ENCODE assay signal across 7 mouse cellular contexts in genomic region chr3:90072294-90072693, GRCm38 (mm10). TPM values are rescaled to one million over a fixed set of nuclear protein-coding genes. Genes with fewer than 3 reads are reported as not detected.
A peak's percentile ranks its signal among the peaks of the same experiment; 100 is the strongest.
DNase-seq lines count a peak whose midpoint lies in the region; ATAC-seq and TF ChIP-seq lines count a peak whose summit lies in the region.

Gene Tpm3, plus strand, starts transcription at chr3:90072649.

- in situ Hi-C loops in CH12.LX (cut with MboI; ENCODE audit: low pct_ligation_motif_present, low pct_unique_long_range_greater_than_20kb, low sequenced_read_pairs), result loop anchor here (10.0 kb wide), 2 partner anchors 107 to 277 kb away; partner anchors contain the start of gene Atp8b2

- DNase-seq in CH12.LX (ENCODE audit: extremely low read depth) (peak; percentile 71), MEL (ENCODE audit: low read depth, low spot score) (no peak)
- no peak for DNase-seq in natural killer cell, adult 2 months (ENCODE audit: low spot score in 2 of 2)
- no peak for DNase-seq in spleen, postnatal 10 days (ENCODE audit: low spot score in 2 of 2)

- TF ChIP-seq RAD21 in CH12.LX (IDR thresholded peaks at IDR 0.05; ENCODE audit: low read depth, low read length) (no peak), MEL (IDR thresholded peaks at IDR 0.05; ENCODE audit: low read depth, low read length) (no peak)

- H3K9me3 ChIP-seq in CH12.LX (replicated peaks; ENCODE audit: low read length) (no peaks in the 10 kb centered on the region), MEL (replicated peaks; ENCODE audit: insufficient read depth, low read length) (no peaks in the 10 kb centered on the region)
- H3K9me3 ChIP-seq in forebrain, embryonic 15.5 days, result no peaks in the 10 kb centered on the region
- H3K9me3 ChIP-seq in hindbrain, embryonic 13.5 days, result no peaks in the 10 kb centered on the region
- no peaks in the 10 kb centered on the region for H3K9me3 ChIP-seq in liver, embryonic 15.5 days (replicated peaks)

- H3K4me3 ChIP-seq in CH12.LX (replicated peaks in 1 of 3; ENCODE audit: low read depth in 2 of 3, low read length in 2 of 3, poor library complexity in 1 of 3), result no peak within 1 kb of the TSS
- H3K4me3 ChIP-seq in MEL (ENCODE audit: control insufficient read depth in 1 of 2, insufficient read depth in 1 of 2, low read depth in 2 of 2, low read length in 2 of 2), result no peak within 1 kb of the TSS
- H3K4me3 ChIP-seq in forebrain, embryonic 15.5 days, result no peak within 1 kb of the TSS
- H3K4me3 ChIP-seq in hindbrain, embryonic 13.5 days, result no peak within 1 kb of the TSS
- H3K4me3 ChIP-seq in liver, embryonic 15.5 days (replicated peaks), result no peak within 1 kb of the TSS

- 76% methylated on average over 4 of the region's 4 CpGs for WGBS in forebrain, embryonic 15.5 days
- WGBS in hindbrain, embryonic 13.5 days, result 79% methylated on average over 4 of the region's 4 CpGs
- WGBS in liver, embryonic 15.5 days (ENCODE audit: insufficient replicate concordance), result 42% methylated on average over 4 of the region's 4 CpGs

- H3K27me3 ChIP-seq in CH12.LX (replicated peaks) (no peaks in the 10 kb centered on the region), MEL (ENCODE audit: control insufficient read depth in 1 of 2, insufficient read depth in 2 of 2, low read length in 2 of 2) (no peaks in the 10 kb centered on the region)
- H3K27me3 ChIP-seq in forebrain, embryonic 15.5 days, result no peaks in the 10 kb centered on the region
- no peaks in the 10 kb centered on the region for H3K27me3 ChIP-seq in hindbrain, embryonic 13.5 days
- peaks cover 4% of the 10 kb centered on the region; the same call in 1 of the 2 replicates for H3K27me3 ChIP-seq in liver, embryonic 15.5 days

- TF ChIP-seq POLR2A in CH12.LX (IDR thresholded peaks at IDR 0.05; ENCODE audit: low read depth, low read length), result no peak
- TF ChIP-seq POLR2A in MEL (IDR thresholded peaks at IDR 0.05; ENCODE audit: control insufficient read depth in 1 of 2, insufficient read depth in 1 of 2, low read depth in 1 of 2, low read length in 2 of 2, poor library complexity in 1 of 2), result no peak

- H3K4me1 ChIP-seq in CH12.LX (ENCODE audit: control insufficient read depth in 1 of 2, insufficient read depth in 2 of 2) (peaks cover 6 to 26% of the 10 kb centered on the region in 2 experiments), MEL (ENCODE audit: control insufficient read depth in 1 of 2, insufficient read depth in 2 of 2, low read length in 2 of 2) (peaks cover 0 to 7% of the 10 kb centered on the region in 2 experiments; a peak in 1 of 4 replicates)
- H3K4me1 ChIP-seq in forebrain, embryonic 15.5 days, result peaks cover 3% of the 10 kb centered on the region
- H3K4me1 ChIP-seq in hindbrain, embryonic 13.5 days (replicated peaks), result peaks cover 5% of the 10 kb centered on the region
- peaks cover 5% of the 10 kb centered on the region for H3K4me1 ChIP-seq in liver, embryonic 15.5 days (replicated peaks)

- H3K36me3 ChIP-seq in CH12.LX (replicated peaks in 1 of 2; ENCODE audit: control insufficient read depth in 1 of 2, insufficient read depth in 1 of 2, low read length in 1 of 2) (peaks cover 0 to 5% of the 10 kb centered on the region in 2 experiments), MEL (ENCODE audit: control insufficient read depth in 1 of 2, insufficient read depth in 2 of 2, low read length in 2 of 2) (no peaks in the 10 kb centered on the region; a peak in 2 of 4 replicates)
- no peaks in the 10 kb centered on the region for H3K36me3 ChIP-seq in forebrain, embryonic 15.5 days
- H3K36me3 ChIP-seq in hindbrain, embryonic 13.5 days, result no peaks in the 10 kb centered on the region
- H3K36me3 ChIP-seq in liver, embryonic 15.5 days (replicated peaks), result no peaks in the 10 kb centered on the region

- TF ChIP-seq EP300 in CH12.LX (IDR thresholded peaks at IDR 0.05; ENCODE audit: low read length) (peak; percentile 41; the same call in 1 of the 2 replicates), MEL (IDR thresholded peaks at IDR 0.05; ENCODE audit: low read depth in 1 of 2, low read length in 2 of 2) (no peak)

- H3K4me2 ChIP-seq in CH12.LX (ENCODE audit: insufficient read depth, low read depth, poor library complexity, severe bottlenecking), result 0 out of 2 replicates have a peak within 1 kb of the TSS, but pooled peaks have one; percentile 7
- H3K4me2 ChIP-seq in forebrain, embryonic 15.5 days (replicated peaks), result no peak within 1 kb of the TSS
- no peak within 1 kb of the TSS for H3K4me2 ChIP-seq in hindbrain, embryonic 13.5 days
- no peak within 1 kb of the TSS for H3K4me2 ChIP-seq in liver, embryonic 15.5 days

- H3K9ac ChIP-seq in CH12.LX (ENCODE audit: insufficient read depth, low read depth) (no peak within 1 kb of the TSS), MEL (ENCODE audit: control insufficient read depth, low read depth, low read length, poor library complexity, severe bottlenecking) (no peak within 1 kb of the TSS)
- H3K9ac ChIP-seq in forebrain, embryonic 15.5 days (replicated peaks), result no peak within 1 kb of the TSS
- H3K9ac ChIP-seq in hindbrain, embryonic 13.5 days, result no peak within 1 kb of the TSS
- H3K9ac ChIP-seq in liver, embryonic 15.5 days, result no peak within 1 kb of the TSS

- dilution Hi-C loops in CH12.LX (cut with MboI; ENCODE audit: extremely low pct_ligation_motif_present, extremely low pct_unique_long_range_greater_than_20kb, low sequenced_read_pairs), result no loop called here

- no peak for ATAC-seq in forebrain, embryonic 15.5 days (replicated peaks)
- no peak for ATAC-seq in hindbrain, embryonic 13.5 days (ENCODE audit: low FRiP score)
- no peak for ATAC-seq in liver, embryonic 15.5 days (ENCODE audit: insufficient read depth)

- TF ChIP-seq CTCF in CH12.LX (conservative IDR thresholded peaks at IDR 0.05 in 1 of 2, IDR thresholded peaks at IDR 0.05 in 1 of 2; ENCODE audit: low read depth in 2 of 2, low read length in 2 of 2) (no peak), MEL (IDR thresholded peaks at IDR 0.05 in 2 of 3, conservative IDR thresholded peaks at IDR 0.05 in 1 of 3; ENCODE audit: control insufficient read depth in 1 of 3, insufficient read depth in 1 of 3, low read depth in 2 of 3, low read length in 3 of 3, poor library complexity in 1 of 3, severe bottlenecking in 1 of 3) (no peak)

- H3K27ac ChIP-seq in CH12.LX (ENCODE audit: insufficient read depth, low read depth), result no peak within 1 kb of the TSS
- H3K27ac ChIP-seq in MEL (ENCODE audit: control insufficient read depth, low read depth, low read length), result no peak within 1 kb of the TSS
- H3K27ac ChIP-seq in forebrain, embryonic 15.5 days (replicated peaks), result no peak within 1 kb of the TSS
- H3K27ac ChIP-seq in hindbrain, embryonic 13.5 days, result no peak within 1 kb of the TSS
- H3K27ac ChIP-seq in liver, embryonic 15.5 days (replicated peaks), result no peak within 1 kb of the TSS

- no peaks in the 10 kb centered on the region for H3K79me2 ChIP-seq in CH12.LX (replicated peaks; ENCODE audit: control insufficient read depth, extremely low read depth, insufficient read depth, poor library complexity, severe bottlenecking)
- H3K79me2 ChIP-seq in MEL (ENCODE audit: control insufficient read depth, insufficient read depth, low read length, poor library complexity), result no peaks in the 10 kb centered on the region

TF ChIP-seq in CH12.LX, 34 proteins besides CTCF, POLR2A, EP300 and RAD21:
- TF ChIP-seq ELF1 (IDR thresholded peaks at IDR 0.05; ENCODE audit: low read depth, low read length), result no peak
- TF ChIP-seq JUND (conservative IDR thresholded peaks at IDR 0.05; ENCODE audit: low read depth, low read length), result no peak
- TF ChIP-seq ZNF384 (IDR thresholded peaks at IDR 0.05; ENCODE audit: low read depth, low read length), result peak; percentile 90
- no peak for TF ChIP-seq USF2 (conservative IDR thresholded peaks at IDR 0.05; ENCODE audit: low read depth, low read length)
- TF ChIP-seq JUN (IDR thresholded peaks at IDR 0.05; ENCODE audit: insufficient read depth, low read depth, low read length), result no peak
- no peak for TF ChIP-seq USF1 (IDR thresholded peaks at IDR 0.05; ENCODE audit: low read depth, low read length)
- TF ChIP-seq SIN3A (IDR thresholded peaks at IDR 0.05; ENCODE audit: low read length), result 0 out of 2 replicates have a peak, but pooled peaks have one; percentile 11
- peak; percentile 83 for TF ChIP-seq ETS1 (conservative IDR thresholded peaks at IDR 0.05; ENCODE audit: low read depth, low read length)

TF ChIP-seq in MEL, 35 proteins besides CTCF, POLR2A, EP300 and RAD21 (continues in another document):
- TF ChIP-seq CHD2 (IDR thresholded peaks at IDR 0.05; ENCODE audit: low read length) (no peak), MXI1 (IDR thresholded peaks at IDR 0.05; ENCODE audit: low read depth, low read length) (no peak), CHD1 (IDR thresholded peaks at IDR 0.05; ENCODE audit: low read depth, low read length) (no peak), GATA1 (IDR thresholded peaks at IDR 0.05; ENCODE audit: low read depth, low read length) (no peak), RCOR1 (IDR thresholded peaks at IDR 0.05; ENCODE audit: low read depth, low read length) (no peak), NELFE (IDR thresholded peaks at IDR 0.05; ENCODE audit: low read depth, low read length) (no peak), BHLHE40 (IDR thresholded peaks at IDR 0.05; ENCODE audit: borderline replicate concordance, low read depth, low read length) (no peak), ZNF384 (IDR thresholded peaks at IDR 0.05; ENCODE audit: low read depth, low read length) (peak; percentile 75), MAFK (IDR thresholded peaks at IDR 0.05; ENCODE audit: borderline replicate concordance, low read depth, low read length) (no peak), UBTF (IDR thresholded peaks at IDR 0.05; ENCODE audit: borderline replicate concordance, insufficient read depth, low read depth, low read length) (no peak), GABPA (IDR thresholded peaks at IDR 0.05; ENCODE audit: low read depth, low read length) (no peak), KAT2A (conservative IDR thresholded peaks at IDR 0.05; ENCODE audit: low read depth, low read length) (no peak), POLR2AphosphoS5 (IDR thresholded peaks at IDR 0.05; ENCODE audit: borderline replicate concordance, low read depth, low read length) (no peak), JUND (IDR thresholded peaks at IDR 0.05; ENCODE audit: low read depth, low read length) (no peak), TBP (IDR thresholded peaks at IDR 0.05; ENCODE audit: low read depth, low read length) (no peak), ETS1 (IDR thresholded peaks at IDR 0.05; ENCODE audit: low read depth, low read length) (peak; percentile 52)

RNA-seq across cellular contexts. Expression of gene Tpm3, which starts in this region (rescaled TPM):
- total RNA-seq in CH12.LX (2012; rRNA removed) (309 and 364 TPM in 2 replicates), CH12.LX (2014; rRNA removed) (448 and 501 TPM in 2 replicates), MEL (2012; rRNA removed) (274 and 314 TPM in 2 replicates)
- polyA plus RNA-seq in CH12.LX (2012; ENCODE audit: insufficient read length, low read depth) (810 and 952 TPM in 2 replicates), MEL (2012; ENCODE audit: insufficient read depth in 1 of 2, insufficient read length in 2 of 2, low read depth in 1 of 2, low replicate concordance in 2 of 2, missing spikeins in 1 of 2) (100 to 1,000 TPM; 205 to 273 TPM)
- 448 and 450 TPM in 2 replicates for polyA plus RNA-seq in forebrain, embryonic 15.5 days (2015; fragmentation: Nextera tagmentation; extraction: Ambion mirVana)
- 392 and 415 TPM in 2 replicates for polyA plus RNA-seq in hindbrain, embryonic 13.5 days (2015; fragmentation: Nextera tagmentation; extraction: Ambion mirVana)
- polyA plus RNA-seq in liver, embryonic 15.5 days (2015; fragmentation: Nextera tagmentation; extraction: Ambion mirVana), result 185 and 190 TPM in 2 replicates

Comparison
In these comparisons a context has a peak if more than half of its experiments do, and no peak if none do; other contexts are left out.
1. Of the 35 proteins assayed by ChIP-seq in both MEL and CH12.LX: peak only in MEL: none; only in CH12.LX: EP300 and SIN3A; in both: ETS1 and ZNF384; in neither: 31.